Mouse (Mus musculus) heart, postnatal 10 days (tissue): ENCODE measurements around the gene Gm26661. TPM values are rescaled to one million over a fixed set of nuclear protein-coding genes. Genes with fewer than 3 reads are reported as not detected.

Experiments
- DNase-seq, 2 experiments: peaks; one replicate each; pipeline ENCODE4 v3.0.0; 2021
- intact Hi-C: fragments of 180-260 bp; cut with DNase I; formaldehyde crosslinking; loops from one replicate; pipeline ENCODE4 v1.15.1; 2025
- total RNA-seq, 2 experiments: library from RNA; stranded (reverse); gene quantifications; 2 replicates each; pipeline ENCODE4 v1.2.3; 2021

The Gm26661 gene
- total RNA-seq, 2 experiments from 2014 or later = not detected

GRCm38 (mm10) chr14:7818463-7819121 is 27.2 kb downstream of the Gm26661 start:
- intact Hi-C loops = loop anchor here (5.0 to 10.0 kb wide), 4 partner anchors 69 to 346 kb away; no protein-coding TSS in a partner anchor
- peak in 1 of 2 experiments; percentile 25 for DNase-seq

- peak; percentile 20 to 34 for DNase-seq
- intact Hi-C loops = loop anchor here (5.0 to 10.0 kb wide), 4 partner anchors 68 to 345 kb away; no protein-coding TSS in a partner anchor
Measured at GRCm38 (mm10) chr14:7819446-7819845, 28.1 kb downstream of the Gm26661 start.

DNA sequence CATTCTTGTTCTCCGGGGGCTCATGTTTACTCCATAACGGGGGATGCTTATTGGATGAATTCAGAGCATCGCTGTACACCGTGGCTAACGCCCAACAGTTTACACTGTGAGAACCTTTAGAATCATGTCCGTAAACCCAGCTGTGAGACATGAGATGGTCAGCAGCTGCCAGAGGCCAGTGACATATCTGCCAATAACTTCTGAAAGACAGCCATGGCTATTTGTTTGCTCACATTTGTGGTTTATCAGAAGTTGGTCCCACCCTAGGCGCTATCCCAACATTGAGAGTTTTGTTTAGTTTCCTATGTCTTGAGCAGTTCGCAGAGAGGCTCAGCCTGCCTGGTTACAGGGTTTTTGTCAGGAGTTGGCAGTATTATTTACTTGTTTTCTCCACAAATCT is 30.0 kb downstream of the Gm26661 start:
- DNase-seq = peak; percentile 35 to 38
- intact Hi-C loops = no loop called here

GRCm38 (mm10) chr14:7822693-7823092 is 31.3 kb downstream of the Gm26661 start:
- DNase-seq = peak; percentile 41 to 46
- intact Hi-C loops = no loop called here

DNA sequence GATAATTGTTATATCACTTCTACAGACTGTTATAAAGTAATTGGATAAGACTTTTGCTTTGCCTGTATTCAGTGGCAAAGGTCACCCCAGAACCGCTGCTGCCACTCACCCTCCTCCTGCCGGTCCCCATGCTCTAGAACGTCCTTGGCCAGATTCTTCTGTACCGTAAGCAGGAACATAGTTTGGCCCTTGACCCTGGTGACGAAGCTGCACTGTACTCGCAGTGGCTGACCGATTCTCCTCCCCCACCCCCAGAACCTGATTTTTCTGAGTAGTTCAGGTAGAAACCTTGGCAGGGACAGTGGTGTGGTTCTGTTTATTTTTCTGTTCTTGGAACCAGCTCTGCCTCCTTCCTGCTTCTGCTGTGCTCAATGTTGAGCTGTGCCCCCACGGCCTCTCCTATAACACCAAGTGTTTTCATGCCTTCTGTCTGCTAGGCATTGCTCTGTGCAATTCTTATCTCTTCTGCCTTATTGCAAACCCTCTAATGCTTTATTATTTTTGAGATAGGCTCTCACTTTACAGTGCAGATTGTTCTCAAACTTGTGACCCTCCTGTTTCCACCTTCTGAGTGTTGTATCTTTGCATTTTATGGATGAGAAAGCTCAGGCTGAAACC is 33.4 kb downstream of the Gm26661 start:
- intact Hi-C loops = no loop called here
- DNase-seq = no peak

GRCm38 (mm10) chr14:7826151-7826937 is 35.0 kb downstream of the Gm26661 start:
- peak; percentile 26 to 42 for DNase-seq
- intact Hi-C loops = loop anchor here (2.0 kb wide), 1 partner anchor 24 kb away; no protein-coding TSS in a partner anchor

DNA sequence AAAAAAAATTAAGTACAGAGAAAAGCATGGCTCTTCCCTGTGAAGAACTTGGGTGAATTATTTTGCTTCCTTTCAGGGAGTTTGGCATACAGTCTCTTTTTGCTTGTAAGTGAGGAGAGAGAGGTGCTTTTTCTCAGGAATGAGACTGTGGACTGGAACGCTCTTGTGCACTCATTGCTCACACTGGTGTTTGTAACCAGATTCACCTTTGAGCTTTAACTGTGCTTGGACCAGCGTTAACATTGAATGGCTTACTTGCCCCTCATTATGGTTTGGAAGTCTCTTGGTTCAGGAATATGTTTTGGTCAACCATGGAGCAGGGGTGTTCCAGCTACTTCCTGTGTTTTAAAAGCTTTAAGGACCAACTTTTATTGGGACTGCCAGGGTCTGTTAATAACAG is 37.8 kb downstream of the Gm26661 start:
- intact Hi-C loops = no loop called here
- DNase-seq = no peak

DNA sequence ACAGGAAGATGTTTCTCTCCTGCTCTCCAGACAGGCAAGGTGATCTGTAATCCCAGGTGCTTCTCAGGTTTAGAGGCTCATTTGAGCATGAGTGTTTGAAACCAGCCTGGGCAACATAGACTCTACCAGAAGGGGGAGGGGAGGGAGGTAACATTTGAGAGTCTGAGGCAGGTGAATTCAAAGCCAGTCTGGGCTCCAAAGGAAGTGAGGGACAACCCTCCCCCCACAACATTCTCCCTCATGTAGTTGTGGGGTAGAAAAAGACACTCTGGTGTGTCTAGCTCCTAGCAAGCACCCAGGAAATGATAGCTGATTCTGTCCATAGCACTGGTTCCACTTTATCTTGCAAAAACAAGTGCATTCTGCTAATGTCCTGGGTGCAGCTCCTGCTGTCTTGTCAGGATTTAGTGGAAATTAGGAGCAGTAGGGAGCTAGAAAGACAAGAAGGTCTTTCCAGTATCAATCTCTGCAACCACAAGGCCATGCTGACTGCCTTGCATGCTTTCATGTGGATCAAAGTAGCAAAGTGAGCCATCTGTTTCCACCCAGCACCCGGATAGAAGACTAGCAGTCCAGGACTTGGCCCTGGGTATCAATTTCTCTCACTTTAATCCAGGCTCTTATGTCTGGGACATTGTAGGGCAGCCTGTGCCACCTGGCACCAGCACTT is 40.5 kb downstream of the Gm26661 start:
- no peak for DNase-seq
- intact Hi-C loops = no loop called here

DNA sequence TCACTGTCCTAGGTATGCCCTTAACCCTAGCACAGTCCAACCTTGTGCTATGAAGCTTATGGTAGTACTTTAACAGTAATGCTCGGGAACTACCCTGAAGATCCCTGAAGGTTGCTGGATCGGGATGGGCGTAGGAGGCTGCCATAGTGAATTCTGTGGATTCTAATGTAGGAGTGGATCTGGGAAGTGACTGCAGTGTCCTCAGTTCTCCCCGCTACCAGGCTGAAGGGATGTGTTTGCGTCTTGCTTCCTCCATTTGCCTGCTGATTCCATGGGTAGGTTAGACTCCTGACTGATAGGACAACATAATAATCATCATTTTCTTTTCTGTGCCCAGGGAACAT is 41.0 kb downstream of the Gm26661 start:
- intact Hi-C loops = no loop called here

GRCm38 (mm10) chr14:7833458-7833857 is 42.1 kb downstream of the Gm26661 start:
- intact Hi-C loops = no loop called here
- DNase-seq = no peak

More for the DNA sequence above, 41.0 kb downstream of the Gm26661 start:
- no peak for DNase-seq

GRCm38 (mm10) chr14:7838564-7839089 is 47.2 kb downstream of the Gm26661 start:
- no peak for DNase-seq
- intact Hi-C loops = no loop called here

GRCm38 (mm10) chr14:7839950-7840514 is 48.6 kb downstream of the Gm26661 start:
- intact Hi-C loops = no loop called here
- no peak for DNase-seq

Other genes with a start within 250 kb of the Gm26661 start
- gene Gm3558, start 223.0 kb upstream of the Gm26661 start, total RNA-seq = 1 to 10 TPM; 4.0 to 5.0 TPM
- gene Gm10338, start 196.0 kb upstream of the Gm26661 start, total RNA-seq = not detected
- not detected for gene Gm10128, start 147.6 kb upstream of the Gm26661 start, total RNA-seq
- 10 to 100 TPM; 40.5 to 43.6 TPM for gene Flnb, start 26.4 kb downstream of the Gm26661 start, total RNA-seq
- not detected for gene Gm45521, start 165.7 kb downstream of the Gm26661 start, total RNA-seq
- not detected for gene Dnase1l3, start 203.0 kb downstream of the Gm26661 start, total RNA-seq
- gene Abhd6, start 211.3 kb downstream of the Gm26661 start, total RNA-seq = 1 to 10 TPM; 8.0 TPM